Mouse (Mus musculus): ENCODE data around the gene Rps4x. TPM values are rescaled to one million over a fixed set of nuclear protein-coding genes. Genes with fewer than 3 reads are reported as not detected.

The Rps4x gene
- 530 TPM for polyA plus RNA-seq (2014; fragmentation: Illumina TruSeq; extraction: RNeasy Lipid Tissue Mini Kit (QIAGEN cat#74804); ENCODE audit: low read depth, low replicate concordance)

DNA sequence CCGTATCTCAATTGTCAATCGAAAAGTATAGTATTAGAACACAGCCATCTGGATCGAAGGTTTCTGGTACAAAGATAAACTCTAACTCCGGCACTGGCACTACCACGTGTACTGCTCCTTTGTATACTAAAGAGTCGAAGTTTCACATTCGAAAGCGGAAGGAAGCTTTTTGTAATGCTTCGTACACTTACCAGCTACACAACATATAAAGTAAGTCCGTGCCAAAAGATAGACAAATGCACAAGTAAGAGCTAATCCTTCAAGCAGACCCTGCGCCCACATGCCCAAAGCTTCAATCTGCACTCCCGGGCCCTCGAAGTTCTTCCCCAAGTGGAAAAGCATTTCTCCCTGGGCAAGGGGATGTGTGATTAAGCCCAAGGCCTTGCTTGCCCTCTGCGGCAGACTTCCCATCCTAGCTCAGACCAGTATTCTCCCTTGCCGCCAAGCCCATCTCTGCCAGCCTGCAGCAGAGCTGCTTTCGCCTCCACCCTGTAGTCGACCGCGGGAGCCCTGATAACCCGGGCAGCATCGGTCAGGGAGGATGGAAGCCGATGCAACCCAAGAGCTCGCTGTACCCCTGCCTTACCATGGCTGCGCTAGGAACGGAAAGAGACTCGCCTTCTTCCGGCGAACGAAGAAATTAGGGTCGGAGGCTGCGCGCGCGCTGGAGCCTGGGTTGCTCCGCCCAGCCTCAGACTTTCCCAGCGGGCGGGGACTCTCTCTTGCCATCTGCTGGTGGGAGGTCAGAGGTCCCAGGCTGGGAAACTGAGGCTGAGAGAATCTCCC is at the start of gene Rps4x:
Rps4x (minus strand) TSS at position 683 of the 786 bp plus-strand sequence.

GRCm38 (mm10) chrX:102156618-102157422 is 32.4 kb downstream of the Rps4x start, which contains the start of gene Ercc6l:
TSS of gene Ercc6l (minus strand) at chrX:102157091.

Other genes with a start within 250 kb of the Rps4x start
- gene Rtl5, start 118.1 kb downstream of the Rps4x start, polyA plus RNA-seq (2014; fragmentation: Illumina TruSeq; extraction: RNeasy Lipid Tissue Mini Kit (QIAGEN cat#74804); ENCODE audit: low read depth, low replicate concordance) = 0.50 TPM
- gene Pin4, start 69.9 kb downstream of the Rps4x start, polyA plus RNA-seq (2014; fragmentation: Illumina TruSeq; extraction: RNeasy Lipid Tissue Mini Kit (QIAGEN cat#74804); ENCODE audit: low read depth, low replicate concordance) = 79.7 TPM
- 0.13 TPM for gene Ercc6l, start 32.3 kb downstream of the Rps4x start, polyA plus RNA-seq (2014; fragmentation: Illumina TruSeq; extraction: RNeasy Lipid Tissue Mini Kit (QIAGEN cat#74804); ENCODE audit: low read depth, low replicate concordance)
- not detected for gene Cited1, start 62.8 kb upstream of the Rps4x start, polyA plus RNA-seq (2014; fragmentation: Illumina TruSeq; extraction: RNeasy Lipid Tissue Mini Kit (QIAGEN cat#74804); ENCODE audit: low read depth, low replicate concordance)

All from liver, adult 10 weeks (tissue).